Mouse (Mus musculus) liver, postnatal 0 days (tissue): ENCODE results near the gene Osbpl8.

Experiments
- CTCF ChIP-seq: sonication (generic); IDR thresholded peaks from 2 replicates; pipeline ENCODE4 v1.5.1; 2016; ENCODE audit warnings: antibody characterized with exemption, low read depth
- EP300 ChIP-seq: IDR thresholded peaks from 2 replicates; pipeline ENCODE4 v1.6.1; 2016; ENCODE audit warnings: antibody characterized with exemption, low read depth, mild to moderate bottlenecking

DNA sequence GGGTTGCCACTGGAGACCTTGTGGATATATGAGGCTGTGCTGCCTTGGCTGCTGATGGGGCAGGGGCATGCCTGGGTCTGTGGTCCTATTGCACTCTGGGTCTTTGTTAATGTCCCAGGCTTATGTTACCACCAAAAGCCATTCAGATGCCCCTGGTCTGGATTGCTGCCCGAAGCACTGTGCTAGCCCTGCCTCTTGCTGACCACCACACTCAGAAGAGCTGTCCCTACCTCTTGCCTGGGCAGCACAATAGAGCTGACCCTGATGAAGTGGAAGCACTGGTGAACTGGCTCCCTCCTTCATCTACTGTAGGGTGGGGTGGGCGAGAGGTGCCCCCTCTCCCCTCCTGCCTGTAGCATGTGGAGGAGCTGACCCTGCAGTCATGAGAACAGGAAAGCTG lies 31.6 kb downstream of the Osbpl8 start:
- TF ChIP-seq CTCF = no peak
- TF ChIP-seq EP300 = no peak
